In genomic region chr6:147207821-147208330, GRCm38 (mm10) we compare ENCODE assay signal across 30 mouse cellular contexts. TPM values are rescaled to one million over a fixed set of nuclear protein-coding genes. Genes with fewer than 3 reads are reported as not detected.
A peak's percentile ranks its signal among the peaks of the same experiment; 100 is the strongest.
DNase-seq lines count a peak whose midpoint lies in the region; ATAC-seq lines count a peak whose summit lies in the region.
"Had no signal": no experiment of that assay in that cellular context is flagged by ENCODE, and none has a peak within 500 bp of the region (broad histone marks: within the 10 kb centered on the region; RNA-seq: fewer than 3 reads in every experiment).

No protein-coding gene starts in this region.

- no peak overlapping the region for H3K4me3 ChIP-seq in neural tube, embryonic 15.5 days (replicated peaks)
- H3K4me3 ChIP-seq in brown adipose tissue, adult 24 weeks (ENCODE audit: insufficient read depth, low read depth, low read length): no peak overlapping the region
- H3K4me3 ChIP-seq in intestine, embryonic 15.5 days (replicated peaks): no peak overlapping the region
- no peak overlapping the region for H3K4me3 ChIP-seq in forebrain, embryonic 10.5 days
- H3K4me3 ChIP-seq: erythroblast, embryonic 14.5 days; forebrain, embryonic 13.5 days; neural tube, embryonic 12.5 days; stomach, embryonic 15.5 days had no signal

- no peaks in the 10 kb centered on the region for H3K4me1 ChIP-seq in neural tube, embryonic 15.5 days
- H3K4me1 ChIP-seq in brown adipose tissue, adult 24 weeks (ENCODE audit: control insufficient read depth, insufficient read depth, insufficient read length, low read length): peaks cover 2% of the 10 kb centered on the region; the same call in 1 of the 2 replicates
- H3K4me1 ChIP-seq in intestine, embryonic 15.5 days (replicated peaks): no peaks in the 10 kb centered on the region
- no peaks in the 10 kb centered on the region for H3K4me1 ChIP-seq in forebrain, embryonic 10.5 days
- H3K4me1 ChIP-seq: forebrain, embryonic 13.5 days; neural tube, embryonic 12.5 days; stomach, embryonic 15.5 days had no signal

- DNase-seq in heart, adult 11 months: peak; percentile 40
- no peak for DNase-seq in heart, postnatal 25 days (ENCODE audit: low spot score)
- DNase-seq in neural tube, embryonic 10.5 days (ENCODE audit: extremely low spot score, low spot score): peak; percentile 12
- no peak for DNase-seq in gastrocnemius, postnatal 10 days
- no peak for DNase-seq in forebrain, embryonic 10.5 days (ENCODE audit: extremely low spot score, low spot score)
- DNase-seq: cerebellum, adult 2 months; cerebellum, postnatal 14 days; gastrocnemius, postnatal 14 days; heart, adult 18-20 months; kidney, adult 18-20 months; kidney, postnatal 10 days; layer of hippocampus, adult 9-11 months; liver; lung, adult 2 months; lung, postnatal 10 days had no signal

- WGBS in neural tube, embryonic 15.5 days: 71% methylated on average over 5 of the region's 5 CpGs
- WGBS in intestine, embryonic 15.5 days: 76% methylated on average over 5 of the region's 5 CpGs
- 90% methylated on average over 5 of the region's 5 CpGs for whole genome bisulfite sequencing in forebrain, embryonic 10.5 days

- no peaks in the 10 kb centered on the region for H3K27me3 ChIP-seq in neural tube, embryonic 15.5 days (replicated peaks)
- H3K27me3 ChIP-seq in intestine, embryonic 15.5 days (replicated peaks): no peaks in the 10 kb centered on the region
- no peaks in the 10 kb centered on the region for H3K27me3 ChIP-seq in forebrain, embryonic 10.5 days (ENCODE audit: poor library complexity, severe bottlenecking)
- H3K27me3 ChIP-seq: forebrain, embryonic 13.5 days; neural tube, embryonic 12.5 days; Patski; stomach, embryonic 15.5 days had no signal

- ATAC-seq in neural tube, embryonic 15.5 days (ENCODE audit: low FRiP score): no peak
- no peak for ATAC-seq in intestine, embryonic 15.5 days
- ATAC-seq: forebrain, embryonic 13.5 days; inflammation-experienced regulatory T-cells, adult 6 months; midbrain, embryonic 16.5 days; Patski had no signal

- no peak overlapping the region for H3K9ac ChIP-seq in neural tube, embryonic 15.5 days (replicated peaks)
- no peak overlapping the region for H3K9ac ChIP-seq in intestine, embryonic 15.5 days
- H3K9ac ChIP-seq: forebrain, embryonic 13.5 days; hindbrain, embryonic 14.5 days; liver, embryonic 14.5 days; neural tube, embryonic 12.5 days; stomach, embryonic 15.5 days had no signal

- H3K4me2 ChIP-seq in neural tube, embryonic 15.5 days: no peak overlapping the region
- no peak overlapping the region for H3K4me2 ChIP-seq in intestine, embryonic 15.5 days (replicated peaks)
- H3K4me2 ChIP-seq: forebrain, embryonic 13.5 days; heart, embryonic 11.5 days; hindbrain, embryonic 14.5 days; neural tube, embryonic 12.5 days; stomach, embryonic 15.5 days had no signal

- no peaks in the 10 kb centered on the region for H3K9me3 ChIP-seq in neural tube, embryonic 15.5 days (replicated peaks)
- H3K9me3 ChIP-seq in intestine, embryonic 15.5 days: no peaks in the 10 kb centered on the region
- H3K9me3 ChIP-seq in forebrain, embryonic 10.5 days: no peaks in the 10 kb centered on the region
- H3K9me3 ChIP-seq: forebrain, embryonic 13.5 days; neural tube, embryonic 12.5 days; stomach, embryonic 15.5 days had no signal

- intact Hi-C loops in heart, postnatal 25 days (cut with DNase I): no loop called here

- H3K36me3 ChIP-seq in neural tube, embryonic 15.5 days: no peaks in the 10 kb centered on the region
- H3K36me3 ChIP-seq in intestine, embryonic 15.5 days: no peaks in the 10 kb centered on the region
- no peaks in the 10 kb centered on the region for H3K36me3 ChIP-seq in forebrain, embryonic 10.5 days (replicated peaks)
- H3K36me3 ChIP-seq: neural tube, embryonic 12.5 days; stomach, embryonic 15.5 days had no signal

- H3K27ac ChIP-seq in neural tube, embryonic 15.5 days (replicated peaks): no peak overlapping the region
- 0 out of 2 replicates have a peak overlapping the region, but pooled peaks have one; percentile 31 for H3K27ac ChIP-seq in brown adipose tissue, adult 24 weeks (replicated peaks; ENCODE audit: low read depth, low read length)
- no peak overlapping the region for H3K27ac ChIP-seq in intestine, embryonic 15.5 days
- no peak overlapping the region for H3K27ac ChIP-seq in forebrain, embryonic 10.5 days
- H3K27ac ChIP-seq: forebrain, embryonic 13.5 days; hindbrain, embryonic 14.5 days; liver, embryonic 14.5 days; neural tube, embryonic 12.5 days; stomach, embryonic 15.5 days had no signal

RNA-seq across cellular contexts. Expression of gene Pthlh, which starts 56.1 kb away (rescaled TPM):
- 1 to 10 TPM; 1.2 to 1.4 TPM for total RNA-seq in heart, postnatal 25 days (2021)
- polyA plus RNA-seq in neural tube, embryonic 15.5 days (2015; fragmentation: Nextera tagmentation; extraction: Ambion mirVana): 4.0 and 4.7 TPM in 2 replicates
- 1.7 TPM in 1 of 2 replicates, not detected in the other for polyA plus RNA-seq in brown adipose tissue, adult 24 weeks (2012; ENCODE audit: insufficient read depth, insufficient read length, missing spikeins)
- total RNA-seq in gastrocnemius, postnatal 10 days (2021): 1 to 10 TPM; 3.0 to 3.1 TPM
- 0.83 and 1.1 TPM in 2 replicates for polyA plus RNA-seq in intestine, embryonic 15.5 days (2015; fragmentation: Nextera tagmentation; extraction: Ambion mirVana)
- polyA plus RNA-seq in forebrain, embryonic 10.5 days (2016; fragmentation: Nextera tagmentation; extraction: Ambion mirVana): 1.7 and 2.3 TPM in 2 replicates
- total RNA-seq: hematopoietic stem cell, adult 5-6 weeks; MEL had no signal
- polyA plus RNA-seq: erythroblast, embryonic 14.5 days; inflammation-experienced regulatory T-cells, adult 6 months; liver, embryonic 14.5 days had no signal

Comparison
In these comparisons a context has a peak if more than half of its experiments do, and no peak if none do; other contexts are left out.
1. DNase-seq: peak in heart, adult 11 months (single experiment) and neural tube, embryonic 10.5 days (single experiment); none in heart, postnatal 25 days (single experiment), gastrocnemius, postnatal 10 days (single experiment) and forebrain, embryonic 10.5 days (single experiment).